Mouse (Mus musculus): ENCODE data around the gene Arfip1. TPM values are rescaled to one million over a fixed set of nuclear protein-coding genes. Genes with fewer than 3 reads are reported as not detected.

Arfip1 gene
- polyA plus RNA-seq, 1 experiment from 2014 or later, result 44.7 TPM

DNA sequence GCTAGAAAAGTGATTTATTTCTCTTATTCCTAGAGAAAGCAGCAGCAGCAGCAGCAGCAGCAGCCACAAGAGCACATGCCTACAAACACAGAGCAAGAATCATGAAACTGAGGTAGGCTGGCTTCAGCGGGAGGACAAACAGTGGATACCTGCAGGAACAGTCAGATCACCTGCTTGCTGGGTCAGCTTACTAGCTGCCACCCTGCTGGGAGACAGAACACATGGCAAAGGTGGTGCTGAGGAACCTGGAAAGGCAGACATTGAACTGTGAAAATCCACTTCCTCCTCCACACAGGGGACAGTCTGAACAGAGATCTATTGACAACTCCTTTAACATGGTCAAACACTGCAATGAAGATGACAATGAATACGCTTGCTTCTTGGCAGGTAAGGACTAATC, 53.4 kb downstream of the Arfip1 start:
- Histone ChIP-seq H3K4me2 (ENCODE audit: low read length) (no peak overlapping the region), H3K9me3 (ENCODE audit: control insufficient read depth, low read length) (no peaks in the 10 kb centered on the region), H3K36me3 (ENCODE audit: control insufficient read depth, insufficient read depth, low read length) (peaks cover 12% of the 10 kb centered on the region), H3K27ac (ENCODE audit: low read depth) (no peak overlapping the region), H3K4me1 (replicated peaks; ENCODE audit: control insufficient read depth, insufficient read depth, low read length) (no peaks in the 10 kb centered on the region; the same call in 1 of the 2 replicates), H3K9ac (ENCODE audit: low read length) (no peak overlapping the region), H3K4me3 (ENCODE audit: low read depth, low read length) (no peak overlapping the region), H3K27me3 (replicated peaks; ENCODE audit: control insufficient read depth, insufficient read depth, low read length) (no peaks in the 10 kb centered on the region)
- 80% methylated on average over 2 of the region's 2 CpGs for whole genome bisulfite sequencing
- ATAC-seq (replicated peaks; ENCODE audit: low FRiP score, low TSS enrichment, low read depth), result no peak
- no peak for DNase-seq (ENCODE audit: low spot score)

DNA sequence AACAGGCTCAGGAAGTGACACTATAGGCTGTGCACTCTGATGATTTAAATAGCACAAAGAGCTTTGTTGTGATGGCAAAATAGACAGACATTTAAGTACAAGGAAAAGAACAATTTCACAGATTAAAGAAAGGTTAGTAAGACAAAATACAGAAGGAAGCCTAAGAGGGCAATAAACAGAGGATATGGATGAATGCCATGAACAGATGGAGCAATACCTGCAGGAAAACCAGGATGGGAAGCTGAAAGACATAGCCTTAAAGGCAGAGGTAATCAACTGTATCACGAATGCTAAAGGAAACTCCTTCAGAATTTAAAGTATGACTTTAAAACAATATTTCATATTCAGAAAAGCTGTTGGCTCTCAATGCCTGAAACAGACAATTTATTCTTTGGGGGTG, 57.5 kb downstream of the Arfip1 start:
- H3K36me3 ChIP-seq (ENCODE audit: control insufficient read depth, insufficient read depth, low read length), result peaks cover 3% of the 10 kb centered on the region; the same call in 1 of the 2 replicates
- no peaks in the 10 kb centered on the region for H3K4me1 ChIP-seq (replicated peaks; ENCODE audit: control insufficient read depth, insufficient read depth, low read length)
- H3K9ac ChIP-seq (ENCODE audit: low read length), result no peak overlapping the region
- ATAC-seq (replicated peaks; ENCODE audit: low FRiP score, low TSS enrichment, low read depth) (no peak), DNase-seq (ENCODE audit: low spot score) (no peak)
- H3K9me3 ChIP-seq (ENCODE audit: control insufficient read depth, low read length), result no peaks in the 10 kb centered on the region
- H3K27me3 ChIP-seq (replicated peaks; ENCODE audit: control insufficient read depth, insufficient read depth, low read length), result no peaks in the 10 kb centered on the region
- H3K4me2 ChIP-seq (ENCODE audit: low read length), result no peak overlapping the region
- no peak overlapping the region for H3K27ac ChIP-seq (ENCODE audit: low read depth)
- no peak overlapping the region for H3K4me3 ChIP-seq (ENCODE audit: low read depth, low read length)
- 84% methylated on average over 1 of the region's 1 CpGs for WGBS

DNA sequence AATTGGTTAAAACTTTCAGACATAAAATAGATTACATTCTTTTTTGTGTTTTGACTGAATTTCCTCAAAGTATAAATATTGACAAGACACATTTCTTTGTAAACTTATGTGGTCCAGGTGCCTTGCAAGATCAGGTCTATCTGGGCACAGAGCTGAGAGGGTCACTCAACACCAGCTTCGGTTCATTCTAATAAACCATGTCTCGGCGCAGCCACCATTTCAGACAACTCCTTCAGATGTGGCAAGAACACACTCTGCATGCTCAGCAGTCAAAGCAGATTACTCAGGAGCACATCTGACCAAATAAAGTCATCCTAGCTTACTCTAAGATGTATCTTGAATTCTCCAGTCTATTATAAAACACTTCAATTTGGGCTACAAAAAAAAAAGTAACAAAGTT, 66.3 kb downstream of the Arfip1 start:
- H3K27me3 ChIP-seq (replicated peaks; ENCODE audit: control insufficient read depth, insufficient read depth, low read length), result no peaks in the 10 kb centered on the region
- no peak for DNase-seq (ENCODE audit: low spot score)
- H3K36me3 ChIP-seq (ENCODE audit: control insufficient read depth, insufficient read depth, low read length), result 0 out of 2 replicates have a peak, but pooled peaks cover 2% of the 10 kb centered on the region
- peaks cover 6% of the 10 kb centered on the region; the same call in 1 of the 2 replicates for H3K4me1 ChIP-seq (replicated peaks; ENCODE audit: control insufficient read depth, insufficient read depth, low read length)
- no peak overlapping the region for H3K4me2 ChIP-seq (ENCODE audit: low read length)
- H3K27ac ChIP-seq (ENCODE audit: low read depth), result peak overlapping the region; percentile 27; the same call in 1 of the 2 replicates
- H3K4me3 ChIP-seq (ENCODE audit: low read depth, low read length), result no peak overlapping the region
- WGBS, result 35% methylated on average over 3 of the region's 3 CpGs
- H3K9ac ChIP-seq (ENCODE audit: low read length), result no peak overlapping the region
- no peaks in the 10 kb centered on the region for H3K9me3 ChIP-seq (ENCODE audit: control insufficient read depth, low read length)
- ATAC-seq (replicated peaks; ENCODE audit: low FRiP score, low TSS enrichment, low read depth), result no peak

DNA sequence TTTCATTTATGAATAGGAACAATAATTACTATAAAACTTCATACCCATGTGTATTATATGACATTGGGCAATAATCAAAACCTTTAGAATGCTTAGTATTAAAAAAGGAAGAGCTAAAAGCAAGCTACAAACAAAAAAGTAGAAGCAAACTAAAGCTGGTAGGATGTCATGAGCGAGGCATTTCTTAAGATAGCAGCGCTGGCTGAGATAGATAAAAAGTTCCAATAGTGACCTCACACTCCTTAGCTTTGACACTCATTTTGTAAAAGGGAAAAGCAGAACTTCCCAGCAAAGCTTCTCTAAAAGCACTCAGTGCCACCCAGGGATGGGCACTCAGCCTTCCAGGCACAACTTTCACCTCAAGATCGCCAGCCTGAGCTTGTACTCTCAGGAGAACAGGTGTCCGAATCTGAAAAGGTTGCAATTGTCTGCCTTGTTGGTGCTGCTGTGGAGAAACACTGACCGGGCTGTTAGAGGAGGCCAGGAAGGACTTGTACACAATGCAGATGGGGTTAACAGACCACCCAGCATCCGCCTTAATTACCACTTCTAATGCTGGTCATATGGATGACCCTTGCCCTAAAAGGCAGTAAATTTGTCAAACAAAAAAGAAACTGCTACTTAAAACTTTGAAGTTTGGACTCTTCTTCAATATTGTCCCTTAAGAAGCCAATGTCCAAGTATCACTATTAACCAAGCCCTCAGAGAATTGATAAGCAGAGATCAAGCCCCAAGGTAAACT, 69.5 kb downstream of the Arfip1 start:
- Histone ChIP-seq H3K27me3 (replicated peaks; ENCODE audit: control insufficient read depth, insufficient read depth, low read length) (no peaks in the 10 kb centered on the region), H3K36me3 (ENCODE audit: control insufficient read depth, insufficient read depth, low read length) (0 out of 2 replicates have a peak, but pooled peaks cover 2% of the 10 kb centered on the region), H3K9ac (ENCODE audit: low read length) (no peak overlapping the region), H3K4me2 (ENCODE audit: low read length) (no peak overlapping the region), H3K9me3 (ENCODE audit: control insufficient read depth, low read length) (no peaks in the 10 kb centered on the region), H3K4me1 (replicated peaks; ENCODE audit: control insufficient read depth, insufficient read depth, low read length) (peaks cover 6% of the 10 kb centered on the region; the same call in 1 of the 2 replicates), H3K4me3 (ENCODE audit: low read depth, low read length) (no peak overlapping the region), H3K27ac (ENCODE audit: low read depth) (no peak overlapping the region)
- DNase-seq (ENCODE audit: low spot score) (no peak), ATAC-seq (replicated peaks; ENCODE audit: low FRiP score, low TSS enrichment, low read depth) (no peak)
- WGBS, result 43% methylated on average over 6 of the region's 6 CpGs

DNA sequence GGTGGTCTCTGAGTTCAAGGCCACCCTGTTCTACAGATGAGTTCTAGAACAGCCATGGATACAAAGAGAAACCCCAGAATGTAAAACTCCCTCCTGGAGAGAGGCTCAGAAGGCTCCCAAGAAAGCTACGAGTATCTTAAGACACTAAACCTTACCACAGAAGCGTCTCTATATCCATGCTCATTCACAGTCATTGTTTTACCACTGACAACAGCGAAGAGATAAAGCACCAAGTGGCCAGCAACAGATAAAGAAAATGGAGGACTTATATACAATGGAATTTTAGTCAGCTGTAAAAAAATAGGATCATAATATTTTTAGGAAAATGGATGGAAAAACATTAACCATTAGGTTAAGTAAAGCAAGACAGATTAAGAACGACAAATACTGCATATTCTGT, 77.2 kb downstream of the Arfip1 start:
- no peak overlapping the region for H3K27ac ChIP-seq (ENCODE audit: low read depth)
- no peak for DNase-seq (ENCODE audit: low spot score)
- no peaks in the 10 kb centered on the region for H3K27me3 ChIP-seq (replicated peaks; ENCODE audit: control insufficient read depth, insufficient read depth, low read length)
- H3K4me2 ChIP-seq (ENCODE audit: low read length), result no peak overlapping the region
- no peaks in the 10 kb centered on the region for H3K36me3 ChIP-seq (ENCODE audit: control insufficient read depth, insufficient read depth, low read length)
- H3K4me3 ChIP-seq (ENCODE audit: low read depth, low read length), result no peak overlapping the region
- no peak for ATAC-seq (replicated peaks; ENCODE audit: low FRiP score, low TSS enrichment, low read depth)
- H3K9me3 ChIP-seq (ENCODE audit: control insufficient read depth, low read length), result no peaks in the 10 kb centered on the region
- 89% methylated on average over 4 of the region's 4 CpGs for WGBS
- no peaks in the 10 kb centered on the region for H3K4me1 ChIP-seq (replicated peaks; ENCODE audit: control insufficient read depth, insufficient read depth, low read length)
- H3K9ac ChIP-seq (ENCODE audit: low read length), result no peak overlapping the region

DNA sequence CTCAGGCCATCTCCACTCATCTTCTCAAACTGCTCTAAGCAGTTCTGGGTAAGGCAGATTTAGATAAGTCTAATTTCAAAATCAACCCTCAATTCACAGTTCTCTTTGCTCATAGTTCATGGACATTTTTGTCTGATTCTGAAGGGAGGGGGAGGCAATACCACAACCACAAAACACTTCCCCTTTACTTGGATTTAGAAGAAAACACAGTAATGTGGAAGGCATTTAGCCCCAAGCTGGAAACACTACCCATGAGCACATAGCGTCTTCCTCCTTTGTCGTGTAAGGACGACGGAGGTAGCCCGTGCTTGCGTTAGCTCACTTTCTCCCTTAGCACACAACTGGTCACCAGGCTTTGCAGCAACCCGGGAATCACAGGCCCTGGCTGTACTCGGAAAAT, 78.1 kb downstream of the Arfip1 start:
- 90% methylated on average over 8 of the region's 8 CpGs for WGBS

DNA sequence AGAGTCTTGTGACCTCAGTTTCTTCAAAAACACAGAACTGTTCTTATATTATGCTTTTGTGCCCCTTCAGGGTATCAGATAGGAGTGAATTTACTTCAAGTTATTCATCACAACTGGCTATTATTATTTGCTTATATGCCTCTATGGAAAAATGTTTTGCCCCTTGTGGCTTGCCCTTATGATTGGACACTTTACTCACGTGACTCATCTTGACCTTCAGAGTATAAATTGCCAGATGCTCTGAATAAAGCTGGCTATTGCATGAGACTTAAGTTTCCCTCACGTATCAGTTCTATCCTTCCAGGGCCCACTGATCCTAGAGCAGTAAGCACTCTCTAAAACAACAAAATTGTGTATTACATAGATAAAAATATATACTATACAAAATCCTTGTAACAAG, 80.3 kb downstream of the Arfip1 start:
- Histone ChIP-seq H3K27ac (ENCODE audit: low read depth) (no peak overlapping the region), H3K4me2 (ENCODE audit: low read length) (no peak overlapping the region), H3K9me3 (ENCODE audit: control insufficient read depth, low read length) (no peaks in the 10 kb centered on the region), H3K27me3 (replicated peaks; ENCODE audit: control insufficient read depth, insufficient read depth, low read length) (no peaks in the 10 kb centered on the region), H3K36me3 (ENCODE audit: control insufficient read depth, insufficient read depth, low read length) (0 out of 2 replicates have a peak, but pooled peaks cover 3% of the 10 kb centered on the region), H3K4me3 (ENCODE audit: low read depth, low read length) (no peak overlapping the region), H3K4me1 (replicated peaks; ENCODE audit: control insufficient read depth, insufficient read depth, low read length) (no peaks in the 10 kb centered on the region), H3K9ac (ENCODE audit: low read length) (no peak overlapping the region)
- DNase-seq (ENCODE audit: low spot score), result no peak
- ATAC-seq (replicated peaks; ENCODE audit: low FRiP score, low TSS enrichment, low read depth), result no peak
- WGBS, result 79% methylated on average over 2 of the region's 2 CpGs

More for the DNA sequence above, 78.1 kb downstream of the Arfip1 start:
- Histone ChIP-seq H3K4me1 (replicated peaks; ENCODE audit: control insufficient read depth, insufficient read depth, low read length) (no peaks in the 10 kb centered on the region), H3K9ac (ENCODE audit: low read length) (no peak overlapping the region), H3K27ac (ENCODE audit: low read depth) (no peak overlapping the region), H3K27me3 (replicated peaks; ENCODE audit: control insufficient read depth, insufficient read depth, low read length) (no peaks in the 10 kb centered on the region), H3K36me3 (ENCODE audit: control insufficient read depth, insufficient read depth, low read length) (no peaks in the 10 kb centered on the region), H3K4me2 (ENCODE audit: low read length) (no peak overlapping the region), H3K4me3 (ENCODE audit: low read depth, low read length) (no peak overlapping the region), H3K9me3 (ENCODE audit: control insufficient read depth, low read length) (no peaks in the 10 kb centered on the region)
- ATAC-seq (replicated peaks; ENCODE audit: low FRiP score, low TSS enrichment, low read depth), result no peak
- no peak for DNase-seq (ENCODE audit: low spot score)

DNA sequence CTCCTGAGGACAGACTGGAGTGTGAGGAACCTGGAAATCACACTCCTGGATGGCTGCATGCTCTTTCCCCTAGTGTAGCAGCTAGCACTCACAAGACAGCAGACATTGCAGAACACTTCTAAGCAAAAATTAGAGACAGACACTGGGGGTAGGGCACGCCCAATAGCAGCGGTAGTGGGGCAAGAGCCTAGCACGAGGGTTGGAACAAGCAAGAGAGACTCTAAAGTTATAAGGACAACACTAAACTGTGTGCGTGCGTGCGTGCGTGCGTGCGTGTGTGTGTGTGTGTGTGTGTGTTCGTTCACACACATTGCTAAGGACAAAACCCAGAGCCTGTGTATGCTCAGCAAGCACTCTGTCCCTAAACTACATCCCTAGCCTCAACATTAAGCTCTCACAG, 81.9 kb downstream of the Arfip1 start:
- H3K4me3 ChIP-seq (ENCODE audit: low read depth, low read length), result no peak overlapping the region
- H3K4me2 ChIP-seq (ENCODE audit: low read length), result no peak overlapping the region
- ATAC-seq (replicated peaks; ENCODE audit: low FRiP score, low TSS enrichment, low read depth), result no peak
- H3K27ac ChIP-seq (ENCODE audit: low read depth), result no peak overlapping the region
- 82% methylated on average over 10 of the region's 10 CpGs for WGBS
- no peak overlapping the region for H3K9ac ChIP-seq (ENCODE audit: low read length)
- H3K27me3 ChIP-seq (replicated peaks; ENCODE audit: control insufficient read depth, insufficient read depth, low read length), result no peaks in the 10 kb centered on the region
- 0 out of 2 replicates have a peak, but pooled peaks cover 3% of the 10 kb centered on the region for H3K36me3 ChIP-seq (ENCODE audit: control insufficient read depth, insufficient read depth, low read length)
- no peaks in the 10 kb centered on the region for H3K9me3 ChIP-seq (ENCODE audit: control insufficient read depth, low read length)
- no peak for DNase-seq (ENCODE audit: low spot score)
- no peaks in the 10 kb centered on the region; the same call in 1 of the 2 replicates for H3K4me1 ChIP-seq (replicated peaks; ENCODE audit: control insufficient read depth, insufficient read depth, low read length)

DNA sequence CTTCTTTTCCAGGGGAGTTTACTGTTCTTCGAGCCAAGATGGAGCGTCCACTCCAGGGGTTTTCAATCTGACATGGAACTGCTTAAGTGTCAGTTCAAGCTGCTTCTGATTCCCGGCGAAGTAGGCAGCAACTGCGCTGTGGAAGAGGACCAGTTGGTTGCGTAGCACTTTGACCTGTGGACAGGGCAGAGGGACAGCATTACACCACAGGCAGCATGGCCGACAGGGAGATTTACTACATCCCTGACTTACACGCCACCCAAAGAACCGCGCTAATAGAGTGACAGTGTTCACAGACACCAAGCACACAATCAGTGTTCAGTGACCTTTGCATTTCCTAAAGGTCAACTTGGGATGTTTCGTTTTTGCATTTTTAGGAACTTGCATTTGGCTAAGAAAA, 84.7 kb downstream of the Arfip1 start:
- Histone ChIP-seq H3K27me3 (replicated peaks; ENCODE audit: control insufficient read depth, insufficient read depth, low read length) (no peaks in the 10 kb centered on the region), H3K27ac (ENCODE audit: low read depth) (no peak overlapping the region), H3K36me3 (ENCODE audit: control insufficient read depth, insufficient read depth, low read length) (0 out of 2 replicates have a peak, but pooled peaks cover 3% of the 10 kb centered on the region), H3K4me2 (ENCODE audit: low read length) (no peak overlapping the region), H3K9ac (ENCODE audit: low read length) (no peak overlapping the region), H3K4me3 (ENCODE audit: low read depth, low read length) (no peak overlapping the region), H3K4me1 (replicated peaks; ENCODE audit: control insufficient read depth, insufficient read depth, low read length) (no peaks in the 10 kb centered on the region; the same call in 1 of the 2 replicates), H3K9me3 (ENCODE audit: control insufficient read depth, low read length) (no peaks in the 10 kb centered on the region)
- no peak for ATAC-seq (replicated peaks; ENCODE audit: low FRiP score, low TSS enrichment, low read depth)
- DNase-seq (ENCODE audit: low spot score), result no peak
- WGBS, result 76% methylated on average over 11 of the region's 11 CpGs

Data from intestine, embryonic 14.5 days (tissue).